Mouse (Mus musculus): ENCODE results near the gene Efna2.
"Not testable (repeated sequence)": the region's sequence is repeated elsewhere in the genome, so short reads cannot be mapped to it uniquely, and the experiment has no call there.

The Efna2 gene

GRCm38 (mm10) chr10:80156002-80156751, 23.1 kb upstream of the Efna2 start:
- peak in 1 of 2 experiments; percentile 17 for DNase-seq

DNA sequence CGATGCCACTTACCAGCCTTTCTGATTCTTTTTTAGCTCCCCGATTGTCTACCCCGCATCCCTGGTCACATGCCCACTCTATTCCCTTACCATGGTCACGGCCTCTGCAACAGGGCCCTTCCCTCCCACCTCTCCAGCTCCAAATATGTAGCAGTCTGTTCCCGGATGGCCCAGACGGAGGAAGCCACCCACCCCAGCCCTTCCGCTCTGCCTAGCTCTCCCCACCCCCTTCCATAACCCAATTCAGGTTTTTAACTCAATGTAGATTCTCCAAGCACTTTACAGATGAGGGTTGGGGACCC, 22.6 kb upstream of the Efna2 start:
- DNase-seq: peak; percentile 66 to 81

DNA sequence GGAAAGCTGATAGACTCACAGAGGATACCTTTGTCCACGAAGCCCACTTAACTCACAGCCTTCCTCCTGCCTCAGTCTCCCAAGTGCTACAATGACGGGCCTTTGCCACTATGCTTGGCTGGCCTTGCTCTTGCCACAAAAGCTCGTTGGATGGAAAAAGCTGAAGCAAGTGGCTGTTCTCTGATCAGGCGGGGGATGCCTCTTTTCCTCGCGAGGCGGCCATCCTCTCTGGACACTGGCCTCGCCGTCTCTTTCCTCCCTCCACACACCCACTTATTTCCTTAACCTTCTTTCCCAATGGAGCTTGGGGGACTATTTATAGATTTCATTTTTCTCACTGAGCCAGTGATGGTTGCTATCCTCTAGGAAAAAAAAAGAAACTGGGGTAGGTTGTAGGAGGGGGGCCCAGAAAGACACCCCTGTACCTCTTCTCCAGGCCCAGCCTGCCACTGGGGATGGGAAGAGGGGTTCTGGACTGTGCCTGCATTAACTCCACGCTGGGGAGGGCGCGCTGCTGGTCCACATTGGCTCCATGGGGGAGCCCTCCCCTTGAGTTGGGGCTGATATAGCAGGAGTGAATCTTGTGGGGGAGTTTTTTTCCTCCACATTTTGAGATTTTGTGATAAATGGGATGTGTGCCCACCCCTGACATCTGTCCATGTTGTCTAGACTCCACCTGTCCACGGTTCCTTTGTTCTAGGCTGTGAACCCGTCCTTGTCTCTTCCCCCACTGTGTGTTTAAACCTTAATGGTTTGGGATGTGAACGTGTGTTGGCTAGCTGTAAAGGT, 21.9 kb upstream of the Efna2 start:
- DNase-seq: no peak

DNA sequence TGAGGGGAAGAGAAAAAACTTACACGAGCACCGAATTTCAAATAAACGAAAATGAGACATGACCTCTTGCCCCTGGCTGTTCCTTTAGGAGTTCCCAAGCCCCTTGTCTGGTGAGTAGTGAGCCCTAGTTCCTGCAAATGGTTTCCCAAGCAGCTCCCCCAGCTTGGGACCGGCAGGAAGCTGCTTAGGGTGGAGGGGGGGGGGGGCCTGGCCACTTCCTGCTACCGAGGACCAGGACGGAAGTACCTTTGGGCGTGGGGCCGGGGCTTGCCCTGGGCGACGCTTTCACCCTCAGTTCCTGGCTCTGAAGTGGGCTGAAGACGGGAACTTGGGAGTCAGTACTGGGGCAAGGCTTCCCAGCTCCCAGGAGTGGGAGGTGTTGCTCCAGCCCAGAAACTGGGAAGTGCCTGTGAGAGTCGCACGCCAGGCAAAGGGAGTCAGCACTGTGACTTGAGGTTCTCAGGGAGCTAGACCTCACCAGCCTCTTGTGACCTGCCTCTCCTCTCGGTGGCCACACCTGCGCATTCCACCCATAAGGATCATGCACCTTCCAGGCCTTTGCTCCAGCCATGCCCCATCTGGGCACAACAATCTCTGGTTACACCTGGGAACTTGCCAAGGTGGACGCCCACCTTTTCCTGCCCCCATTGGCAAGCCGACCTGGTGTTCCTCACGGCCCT, 20.8 kb upstream of the Efna2 start:
- DNase-seq: peak; percentile 82 to 83

DNA sequence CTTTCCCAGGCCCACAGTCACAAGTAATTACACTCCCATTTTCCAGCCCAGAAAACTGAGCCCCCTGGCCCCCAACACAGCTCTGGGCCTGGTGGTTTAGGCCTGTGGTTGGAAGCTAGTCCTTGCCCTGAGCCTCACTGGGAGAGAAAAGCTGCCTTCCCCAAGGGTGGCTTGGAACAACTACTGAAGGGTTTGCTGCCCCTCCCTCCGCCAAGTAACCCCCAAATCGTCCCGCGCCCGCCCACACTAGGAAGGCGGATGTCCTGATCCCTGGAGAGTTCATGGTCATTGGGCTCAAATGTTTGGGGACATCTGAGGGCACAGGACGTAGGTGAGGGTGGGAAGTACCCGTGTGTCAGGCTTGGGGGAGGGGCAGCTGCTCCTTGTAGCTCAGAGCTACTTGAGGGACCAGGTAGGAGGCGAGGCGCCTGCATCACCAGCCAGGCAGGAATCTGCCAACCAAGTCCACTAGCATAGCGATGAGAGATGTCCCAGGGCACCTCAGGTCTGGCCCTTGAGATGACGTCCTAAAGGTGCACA, 20.2 kb upstream of the Efna2 start:
- peak; percentile 66 to 76 for DNase-seq

DNA sequence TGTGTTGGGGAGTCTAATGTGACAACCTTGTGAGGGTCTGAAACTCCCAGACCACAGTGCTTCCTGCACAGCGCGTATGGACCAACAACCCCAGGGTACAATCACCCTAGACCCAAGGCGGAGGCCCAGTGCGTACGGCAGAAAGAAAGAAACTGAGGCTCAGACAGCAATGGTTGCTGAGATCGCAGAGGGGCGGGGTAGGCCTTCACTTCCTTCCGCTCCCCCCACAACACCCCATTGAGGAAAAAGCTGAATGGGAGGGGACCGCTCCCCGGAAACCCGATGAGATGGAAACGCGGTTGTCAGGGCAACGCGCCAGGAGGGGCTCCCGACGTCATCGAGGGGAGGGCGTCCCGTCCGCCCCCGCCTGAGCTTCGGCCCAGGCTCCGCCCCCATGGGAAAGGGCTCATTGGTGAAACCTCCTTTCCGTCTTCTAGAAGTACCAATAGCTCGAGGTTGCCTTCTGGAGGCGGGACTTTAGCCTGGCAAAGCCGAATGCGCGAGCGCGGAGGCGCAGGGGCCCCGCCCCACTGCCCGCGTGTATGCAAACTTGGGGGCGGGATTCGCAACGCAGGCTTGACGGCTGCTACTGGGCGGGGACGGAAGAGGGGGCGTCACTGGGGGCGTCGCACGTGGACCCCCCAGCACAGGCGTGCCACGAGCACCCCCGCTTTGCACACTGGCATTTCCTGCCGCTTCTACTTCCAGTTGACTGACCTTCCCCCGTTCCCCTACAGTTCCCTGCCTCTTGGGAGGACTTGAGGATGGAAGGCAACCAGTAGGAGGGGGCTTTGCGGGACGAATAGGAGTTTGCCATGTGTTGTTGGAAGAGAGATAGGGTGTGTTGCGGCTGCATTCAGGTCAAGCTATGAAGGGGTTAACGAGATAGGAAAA, 19.5 kb upstream of the Efna2 start:
- DNase-seq: peak; percentile 98 to 99

DNA sequence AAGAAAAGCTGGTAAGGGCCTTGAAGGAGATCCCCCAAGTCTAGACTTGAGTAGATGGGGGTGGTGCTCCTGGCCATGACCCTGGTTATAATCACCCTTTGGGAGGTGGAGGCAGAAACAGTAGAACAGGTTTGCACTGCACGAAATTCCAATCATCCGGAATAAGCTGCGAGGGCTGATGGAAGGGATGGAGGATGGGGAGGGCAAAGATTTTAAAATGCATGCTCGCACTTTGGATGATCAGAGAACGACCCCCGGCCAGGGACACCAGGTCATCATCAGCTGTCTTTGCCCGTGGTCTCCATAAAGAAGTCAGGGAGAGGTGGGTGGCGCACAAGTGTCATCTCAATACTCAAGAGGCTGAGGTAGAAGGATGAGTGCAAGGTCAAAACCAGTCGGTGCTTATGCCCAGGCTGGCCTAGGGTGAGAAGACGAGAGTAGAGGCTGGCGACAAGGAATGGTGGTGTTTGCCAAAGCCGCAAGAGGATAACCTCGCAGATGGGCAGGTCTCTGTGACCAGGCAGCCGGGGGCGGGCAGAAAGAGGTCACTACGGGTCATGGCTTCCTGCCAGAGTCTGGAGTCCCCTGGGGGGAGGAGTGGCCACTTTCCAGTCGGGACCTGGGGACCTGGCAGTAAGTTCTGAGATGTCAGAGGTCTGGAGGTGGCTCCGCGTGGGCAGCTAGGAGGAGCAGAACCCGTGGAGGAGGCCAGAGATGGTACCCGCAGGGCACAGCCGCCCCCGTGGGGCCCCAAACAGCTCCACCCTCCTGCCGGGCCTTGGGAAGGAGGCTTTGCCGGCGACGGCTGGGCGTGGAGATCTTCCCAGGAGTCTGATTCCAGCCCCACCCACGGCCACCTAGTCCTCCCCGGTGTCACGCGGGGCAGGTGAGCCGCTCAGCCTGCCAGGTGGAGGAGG, 18.6 kb upstream of the Efna2 start:
- DNase-seq: peak; percentile 97

DNA sequence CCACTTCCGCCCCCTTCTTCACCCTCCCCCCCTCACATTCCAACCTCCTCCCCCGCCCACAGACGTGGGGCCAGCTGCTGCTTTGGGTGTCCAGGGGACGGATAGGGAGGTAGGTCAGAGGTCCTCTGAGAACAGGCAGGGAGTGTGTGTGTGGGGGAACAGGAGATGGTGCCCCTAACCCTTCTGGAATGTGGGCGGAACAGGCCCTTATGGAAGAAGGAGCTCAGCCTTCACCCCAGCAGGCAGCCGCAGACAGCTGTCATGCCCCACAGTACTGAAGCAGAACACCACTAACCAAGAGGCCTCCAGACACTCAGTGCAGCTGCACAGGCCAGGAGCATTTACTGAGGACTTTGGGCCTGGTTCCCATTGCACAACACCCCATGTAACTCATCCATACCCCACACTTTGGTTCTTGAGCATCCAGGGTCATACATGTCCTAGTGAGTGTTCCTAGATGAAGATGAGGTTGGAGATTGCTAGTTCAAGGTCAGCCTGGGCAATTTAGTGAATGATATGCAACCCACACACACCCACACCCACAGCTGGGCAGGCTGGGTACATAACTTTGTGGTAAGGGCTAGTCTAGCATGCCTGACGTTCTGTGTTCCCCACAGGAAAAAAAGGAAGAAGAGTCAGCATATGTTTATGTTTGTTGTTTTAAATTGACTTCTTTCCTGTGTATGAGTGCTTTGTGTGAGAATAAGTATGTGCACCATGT, 17.6 kb upstream of the Efna2 start:
- DNase-seq: peak; percentile 61

GRCm38 (mm10) chr10:80162243-80162608, 17.1 kb upstream of the Efna2 start:
- no peak for DNase-seq

DNA sequence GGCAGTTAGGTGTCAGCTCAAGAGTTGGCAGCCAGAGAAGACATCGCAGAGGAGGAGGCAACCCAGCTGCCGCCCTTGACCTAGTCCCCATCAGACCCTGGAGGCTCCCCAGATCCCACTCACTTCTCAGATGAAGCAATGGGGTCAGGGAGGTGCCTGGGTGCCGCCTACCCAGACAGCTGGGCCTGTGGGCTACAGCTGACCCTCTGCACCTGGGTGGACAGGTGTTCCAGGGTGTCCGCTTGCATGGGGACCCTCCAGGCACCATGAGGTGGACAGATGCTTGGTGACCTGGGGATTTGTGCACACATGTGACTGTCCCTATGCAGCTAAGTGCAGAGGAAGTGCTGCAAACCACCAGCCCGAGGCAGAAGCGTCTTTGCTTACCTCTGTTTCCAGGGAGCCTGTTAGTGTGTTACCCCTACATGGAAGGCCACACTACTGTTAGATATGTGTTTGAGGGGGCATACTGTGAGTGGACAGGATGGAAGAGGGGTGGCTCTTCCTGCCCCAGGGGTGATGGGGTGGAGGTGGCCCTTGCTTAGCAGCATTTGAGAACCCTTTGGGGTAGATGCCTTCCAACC, 16.5 kb upstream of the Efna2 start:
- DNase-seq: no peak

GRCm38 (mm10) chr10:80163721-80164120, 15.6 kb upstream of the Efna2 start:
- DNase-seq: peak in 1 of 2 experiments; percentile 24

GRCm38 (mm10) chr10:80164161-80164997, 14.9 kb upstream of the Efna2 start:
- peak in 1 of 2 experiments; percentile 39 for DNase-seq

DNA sequence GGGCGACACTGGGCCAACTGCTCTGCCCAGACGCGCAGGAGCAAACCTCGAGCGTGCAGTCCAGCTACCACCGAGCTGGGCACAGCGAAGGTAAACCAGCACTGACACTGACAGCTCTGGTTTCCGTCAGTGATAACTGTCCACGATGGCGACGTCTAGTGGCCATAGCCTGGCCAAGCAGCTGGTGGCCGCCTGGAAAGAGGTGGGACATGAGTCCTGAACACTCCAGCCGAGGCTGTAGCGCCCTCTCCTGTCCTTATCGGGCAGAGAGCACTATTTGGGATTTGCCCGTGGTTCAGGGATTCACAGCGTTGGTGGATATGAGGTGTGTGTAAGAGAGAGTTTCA, 14.3 kb upstream of the Efna2 start:
- DNase-seq: peak; percentile 98

DNA sequence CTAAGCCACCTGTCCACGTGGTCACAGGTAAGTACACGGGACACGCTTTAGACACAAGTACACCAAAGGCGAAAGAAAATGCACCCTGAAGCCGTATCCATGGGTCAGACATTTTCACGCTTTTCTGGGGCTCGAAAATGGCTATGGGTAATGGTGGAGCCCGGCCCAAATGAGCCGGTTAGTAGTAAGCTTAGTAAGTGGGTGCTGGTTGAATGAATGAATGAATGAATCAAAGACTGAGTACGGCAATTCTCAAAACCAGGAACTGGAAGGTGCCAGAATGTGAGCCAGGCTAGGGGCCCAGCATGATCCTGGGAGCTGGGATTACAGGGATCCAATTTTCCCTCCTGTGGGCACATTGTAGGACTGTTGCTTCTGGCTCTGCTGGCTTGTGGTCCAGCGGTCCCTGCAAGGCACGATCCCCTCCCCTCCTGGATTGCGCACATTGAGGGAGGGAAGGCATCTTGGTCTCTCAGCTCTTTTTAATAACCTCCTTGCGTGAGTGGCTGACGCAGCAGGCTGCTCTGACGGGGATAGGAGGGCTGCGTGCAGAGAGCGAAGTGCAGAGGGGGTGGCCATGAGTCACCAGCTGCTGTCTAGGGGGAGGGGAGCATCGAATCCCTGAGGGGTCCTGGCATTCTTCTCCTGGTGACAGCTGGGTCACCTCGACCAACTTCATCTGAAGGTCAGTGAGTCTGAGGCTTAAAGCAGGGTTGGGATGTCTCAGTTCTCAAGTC, 13.7 kb upstream of the Efna2 start, which contains the start of gene Cirbp:
TSS of gene Cirbp (plus strand) at position 594 of the 737 bp plus-strand sequence.
- peak; percentile 59 to 63 for DNase-seq

GRCm38 (mm10) chr10:80166136-80166535, 13.1 kb upstream of the Efna2 start:
- not testable (repeated sequence) for DNase-seq

DNA sequence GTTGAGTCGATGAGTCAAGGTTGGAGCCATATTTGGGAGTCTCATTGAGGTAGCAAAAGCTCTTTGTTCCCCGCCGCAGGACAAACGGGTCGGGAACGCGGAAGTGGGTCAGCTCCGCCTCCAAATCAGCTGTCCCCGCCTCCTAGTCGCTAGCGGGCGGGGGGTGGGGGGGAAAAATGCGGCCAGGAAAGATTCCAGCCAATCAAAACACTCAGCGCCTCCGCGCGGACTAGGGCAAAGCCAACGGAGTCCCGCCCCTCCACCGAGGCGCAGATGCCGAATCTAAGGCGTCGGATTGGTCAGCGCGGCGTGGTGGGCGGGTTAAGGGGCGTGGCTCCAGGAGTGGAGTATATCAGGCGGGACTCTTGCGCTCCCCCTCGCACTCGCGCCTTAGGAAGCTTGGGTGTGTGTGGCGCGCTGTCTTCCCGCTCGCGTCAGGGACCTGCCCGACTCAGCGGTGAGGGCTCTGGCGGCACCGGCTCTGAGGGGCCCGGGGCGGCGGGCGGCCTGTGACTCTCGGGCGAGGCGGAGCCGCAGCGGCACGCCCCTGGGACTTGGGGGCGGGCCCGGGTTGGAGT, 11.7 kb upstream of the Efna2 start:
- peak; percentile 98 to 99 for DNase-seq

DNA sequence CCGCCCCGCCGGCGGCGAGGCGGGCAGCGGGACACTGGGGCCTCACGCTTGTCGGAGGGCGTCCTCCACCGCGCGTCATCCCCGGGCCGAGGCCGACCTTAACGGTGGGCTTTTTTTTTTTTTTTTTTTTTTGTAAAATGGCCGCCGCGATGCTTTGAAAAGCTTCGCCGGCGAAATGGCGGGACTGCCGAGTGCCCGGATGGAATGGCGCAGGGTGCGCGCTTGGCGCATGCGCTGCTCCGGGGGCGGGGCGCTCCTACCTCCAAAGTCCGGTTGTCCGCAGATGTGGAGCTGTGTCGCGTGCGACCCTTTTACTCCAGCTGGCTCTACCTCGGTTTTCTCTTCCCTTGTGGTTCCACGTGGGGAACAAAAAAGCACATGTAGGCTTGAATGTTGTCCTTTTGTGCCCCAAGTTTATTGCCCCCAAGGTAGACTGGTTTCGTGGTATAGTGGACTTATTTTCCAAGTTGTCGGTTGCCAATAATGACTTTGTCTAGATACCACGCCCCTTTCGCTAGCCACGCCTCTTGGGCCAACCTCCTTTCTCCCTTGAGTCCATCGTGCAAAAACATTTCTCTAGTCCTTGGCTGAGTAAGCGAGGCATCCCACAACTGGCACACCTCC, 11.1 kb upstream of the Efna2 start:
- DNase-seq: peak; percentile 95 to 97

- no peak for DNase-seq
Measured at GRCm38 (mm10) chr10:80169070-80169469, 10.2 kb upstream of the Efna2 start.
